Mouse (Mus musculus) midbrain, embryonic 11.5 days (tissue): Measurements from ENCODE around the gene B230104I21Rik. TPM values are rescaled to one million over a fixed set of nuclear protein-coding genes. Genes with fewer than 3 reads are reported as not detected.

Experiments
- ATAC-seq: fragments of 200-750 bp; cut with Nextera tagmentation; 2 replicates; pipeline ENCODE4 v1.8.0; 2017; ENCODE audit warnings: moderate TSS enrichment, moderate library complexity; ENCODE audit not compliant: low FRiP score
- DNase-seq: peaks from one replicate; pipeline ENCODE4 v3.0.0; 2015; ENCODE audit warnings: low spot score; ENCODE audit errors: missing footprints
- H3K27ac ChIP-seq: fragments of 300-500 bp; sonication (generic); 2 replicates; pipeline ENCODE4 v1.5.1; 2014; ENCODE audit warnings: low read depth, low read length
- H3K27me3 ChIP-seq: fragments of 300-500 bp; sonication (generic); 2 replicates; pipeline ENCODE4 v1.6.1; 2014; ENCODE audit warnings: mild to moderate bottlenecking, low read length, moderate library complexity, mixed read lengths; ENCODE audit not compliant: control insufficient read depth, insufficient read depth
- H3K36me3 ChIP-seq: fragments of 300-500 bp; sonication (generic); 2 replicates; pipeline ENCODE4 v1.6.1; 2014; ENCODE audit warnings: mild to moderate bottlenecking, low read length, moderate library complexity, mixed read lengths; ENCODE audit not compliant: control insufficient read depth, insufficient read depth
- H3K4me1 ChIP-seq: fragments of 300-500 bp; sonication (generic); 2 replicates; pipeline ENCODE4 v1.6.1; 2014; ENCODE audit warnings: low read length; ENCODE audit not compliant: control insufficient read depth, insufficient read depth
- H3K4me2 ChIP-seq: fragments of 300-500 bp; sonication (generic); 2 replicates; pipeline ENCODE4 v1.6.1; 2014; ENCODE audit warnings: mild to moderate bottlenecking, moderate library complexity
- H3K4me3 ChIP-seq: fragments of 300-500 bp; sonication (generic); 2 replicates; pipeline ENCODE4 v1.5.1; 2014; ENCODE audit warnings: low read depth, low read length
- H3K9ac ChIP-seq: fragments of 300-500 bp; sonication (generic); 2 replicates; pipeline ENCODE4 v1.6.1; 2014; ENCODE audit warnings: low read length
- H3K9me3 ChIP-seq: fragments of 300-500 bp; sonication (generic); 2 replicates; pipeline ENCODE4 v1.6.1; 2016; ENCODE audit warnings: low read length; ENCODE audit not compliant: control insufficient read depth
- WGBS: fragments of 180-500 bp; shearing (Covaris S2); extraction: QIAGEN DNeasy Blood & Tissue Kit; methylation state at CpG from one replicate; pipeline ENCODE4 v1.1.7; 2014; 5-methylcytosine and 5-hydroxymethylcytosine counted together
- polyA plus RNA-seq: library from polyadenylated mRNA; unstranded; fragments of >200 nt; fragmentation: Nextera tagmentation; extraction: Ambion mirVana; gene quantifications from 2 replicates; pipeline ENCODE4 v1.2.1, GENCODE M21; 2014

The B230104I21Rik gene
- polyA plus RNA-seq, 1 experiment from 2014 or later = not detected

- Histone ChIP-seq H3K4me2 (no peak overlapping the region), H3K4me1 (no peaks in the 10 kb centered on the region), H3K36me3 (no peaks in the 10 kb centered on the region), H3K9ac (no peak overlapping the region), H3K27ac (no peak overlapping the region), H3K9me3 (no peaks in the 10 kb centered on the region), H3K4me3 (no peak overlapping the region), H3K27me3 (no peaks in the 10 kb centered on the region)
- DNase-seq (peak; percentile 79), ATAC-seq (no peak)
- 78% methylated on average over 2 of the region's 2 CpGs for WGBS
Observed at GRCm38 (mm10) chr4:154312143-154312812, 23.6 kb upstream of the B230104I21Rik start.

- Histone ChIP-seq H3K4me3 (no peak overlapping the region), H3K4me2 (no peak overlapping the region), H3K9ac (no peak overlapping the region), H3K27me3 (no peaks in the 10 kb centered on the region), H3K27ac (no peak overlapping the region), H3K36me3 (no peaks in the 10 kb centered on the region), H3K9me3 (no peaks in the 10 kb centered on the region), H3K4me1 (no peaks in the 10 kb centered on the region)
- ATAC-seq (no peak), DNase-seq (peak; percentile 57)
- 64% methylated on average over 4 of the region's 4 CpGs for WGBS
Observed at GRCm38 (mm10) chr4:154312935-154313621, 22.8 kb upstream of the B230104I21Rik start.

- DNase-seq = peak; percentile 2
- Histone ChIP-seq H3K4me2 (no peak overlapping the region), H3K36me3 (no peaks in the 10 kb centered on the region), H3K4me1 (no peaks in the 10 kb centered on the region), H3K27ac (no peak overlapping the region), H3K9me3 (no peaks in the 10 kb centered on the region), H3K9ac (no peak overlapping the region), H3K4me3 (no peak overlapping the region), H3K27me3 (no peaks in the 10 kb centered on the region)
- no peak for ATAC-seq
- 85% methylated on average over 11 of the region's 11 CpGs for WGBS
Observed at GRCm38 (mm10) chr4:154313622-154313967, 22.3 kb upstream of the B230104I21Rik start.

DNA sequence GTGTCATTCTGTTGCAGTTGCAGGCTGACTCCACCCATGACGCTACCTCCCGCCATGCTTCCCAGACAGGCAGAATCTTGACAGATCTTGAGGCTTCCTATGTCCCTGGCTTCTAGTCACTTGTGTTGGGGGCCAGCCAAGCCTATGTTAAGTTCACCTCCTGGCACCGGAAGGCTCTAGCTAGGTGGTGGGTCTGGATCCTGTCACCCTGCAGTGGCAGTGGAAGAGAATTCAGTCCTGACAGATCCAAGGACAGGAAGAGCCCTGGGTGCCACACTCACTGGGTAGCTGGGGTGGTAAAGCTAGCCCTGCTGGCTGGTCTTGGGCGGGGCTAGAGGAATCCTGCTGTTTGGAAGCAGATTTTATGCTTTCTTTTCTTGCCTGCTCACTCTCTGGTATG, 10.5 kb upstream of the B230104I21Rik start:
- 66% methylated on average over 4 of the region's 4 CpGs for WGBS
- H3K36me3 ChIP-seq = no peaks in the 10 kb centered on the region

DNA sequence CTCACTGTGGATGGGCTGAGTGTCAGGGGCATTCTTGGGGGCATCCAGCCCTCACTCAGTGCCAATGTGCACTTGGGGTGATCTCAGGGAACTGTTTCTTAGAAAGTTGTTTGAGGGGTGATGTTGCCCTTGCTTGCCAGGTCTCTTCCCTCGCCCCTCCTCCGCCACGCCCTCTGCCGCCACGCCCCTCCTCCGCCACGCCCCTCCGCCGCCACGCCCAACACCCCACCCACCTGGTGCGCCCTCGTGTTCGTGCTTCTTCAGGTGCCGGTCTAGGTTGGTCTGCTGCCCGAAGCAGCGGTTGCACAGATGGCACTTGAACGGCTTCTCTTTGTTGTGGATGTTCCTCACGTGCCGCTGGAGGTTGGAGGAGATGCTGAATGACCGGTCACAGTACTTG, 7.5 kb upstream of the B230104I21Rik start:
- ATAC-seq (peak; percentile 46), DNase-seq (no peak)
- Histone ChIP-seq H3K36me3 (no peaks in the 10 kb centered on the region), H3K27me3 (no peaks in the 10 kb centered on the region; the same call in 1 of the 2 replicates), H3K4me3 (no peak overlapping the region), H3K9ac (no peak overlapping the region), H3K27ac (no peak overlapping the region), H3K4me2 (no peak overlapping the region), H3K4me1 (no peaks in the 10 kb centered on the region), H3K9me3 (no peaks in the 10 kb centered on the region)
- 3% methylated on average over 20 of the region's 20 CpGs for WGBS

More for the DNA sequence above, 10.5 kb upstream of the B230104I21Rik start:
- Histone ChIP-seq H3K4me3 (no peak overlapping the region), H3K4me2 (no peak overlapping the region), H3K9ac (no peak overlapping the region), H3K27ac (no peak overlapping the region), H3K4me1 (no peaks in the 10 kb centered on the region), H3K27me3 (no peaks in the 10 kb centered on the region; the same call in 1 of the 2 replicates), H3K9me3 (no peaks in the 10 kb centered on the region)
- DNase-seq (peak; percentile 66), ATAC-seq (no peak)

- Histone ChIP-seq H3K4me1 (no peaks in the 10 kb centered on the region), H3K4me2 (no peak overlapping the region), H3K9ac (no peak overlapping the region), H3K27me3 (no peaks in the 10 kb centered on the region; the same call in 1 of the 2 replicates), H3K9me3 (no peaks in the 10 kb centered on the region), H3K36me3 (no peaks in the 10 kb centered on the region), H3K27ac (no peak overlapping the region), H3K4me3 (no peak overlapping the region)
- ATAC-seq = peak; percentile 64
- 6% methylated on average over 6 of the region's 6 CpGs for WGBS
- peak; percentile 98 for DNase-seq
Observed at GRCm38 (mm10) chr4:154328836-154329235, 7.1 kb upstream of the B230104I21Rik start.

DNA sequence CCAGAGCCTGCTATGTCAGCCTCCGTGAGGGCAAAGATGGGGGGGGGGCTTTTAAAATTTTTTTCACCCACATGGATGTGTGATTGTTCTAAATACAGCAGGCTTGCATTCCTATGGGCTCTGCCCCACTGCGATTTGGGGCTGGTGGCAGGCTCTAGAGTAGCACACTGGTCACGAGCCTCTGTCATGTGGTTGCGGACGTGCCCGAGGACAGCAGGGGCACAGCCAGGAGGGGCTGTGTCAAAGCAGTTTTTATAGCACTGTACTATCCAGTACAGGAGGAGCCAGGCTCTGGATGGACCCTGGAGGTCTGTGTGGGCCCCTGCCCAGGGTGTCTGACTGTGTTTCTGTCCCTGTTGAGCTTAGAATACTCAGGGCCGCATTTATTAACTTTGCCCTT, 5.9 kb upstream of the B230104I21Rik start:
- H3K27me3 ChIP-seq = no peaks in the 10 kb centered on the region; the same call in 1 of the 2 replicates
- WGBS = 93% methylated on average over 7 of the region's 7 CpGs
- H3K36me3 ChIP-seq = no peaks in the 10 kb centered on the region
- no peak for DNase-seq
- H3K27ac ChIP-seq = no peak overlapping the region
- no peak overlapping the region for H3K4me2 ChIP-seq
- peaks cover 4% of the 10 kb centered on the region; the same call in 1 of the 2 replicates for H3K4me1 ChIP-seq
- no peak overlapping the region for H3K4me3 ChIP-seq
- no peak overlapping the region for H3K9ac ChIP-seq
- H3K9me3 ChIP-seq = no peaks in the 10 kb centered on the region
- ATAC-seq = no peak

DNA sequence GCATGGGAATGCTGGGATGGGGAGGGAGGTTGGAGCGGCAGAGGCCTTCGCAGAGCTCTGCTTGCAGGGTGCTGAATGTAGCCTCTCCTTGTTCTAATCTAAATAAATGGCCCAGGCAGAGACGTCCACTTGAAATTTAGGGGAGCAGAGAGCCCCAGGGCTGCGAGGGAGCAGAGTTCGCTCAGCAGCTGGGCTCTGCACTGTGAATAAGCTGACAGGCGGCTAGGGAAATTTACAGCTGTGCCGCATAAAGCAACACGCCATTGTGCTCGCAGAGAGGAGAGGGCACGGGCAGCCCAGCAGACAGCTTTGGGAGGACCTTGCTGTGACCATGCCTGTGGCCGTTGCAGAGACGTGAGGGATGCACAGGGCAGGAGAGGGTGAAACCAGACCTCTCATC, 4.7 kb upstream of the B230104I21Rik start:
- DNase-seq = no peak
- no peak overlapping the region for H3K27ac ChIP-seq

GRCm38 (mm10) chr4:154333300-154333699, 2.6 kb upstream of the B230104I21Rik start:
- H3K27me3 ChIP-seq = 0 out of 2 replicates have a peak, but pooled peaks cover 2% of the 10 kb centered on the region
- no peak overlapping the region for H3K4me3 ChIP-seq
- H3K4me2 ChIP-seq = no peak overlapping the region
- H3K27ac ChIP-seq = no peak overlapping the region
- no peaks in the 10 kb centered on the region for H3K36me3 ChIP-seq
- ATAC-seq (no peak), DNase-seq (no peak)
- 85% methylated on average over 8 of the region's 8 CpGs for WGBS
- H3K9me3 ChIP-seq = no peaks in the 10 kb centered on the region
- peaks cover 17% of the 10 kb centered on the region for H3K4me1 ChIP-seq
- H3K9ac ChIP-seq = no peak overlapping the region

More for the DNA sequence above, 4.7 kb upstream of the B230104I21Rik start:
- H3K4me3 ChIP-seq = no peak overlapping the region
- no peaks in the 10 kb centered on the region for H3K36me3 ChIP-seq
- H3K9me3 ChIP-seq = no peaks in the 10 kb centered on the region
- no peak for ATAC-seq
- H3K27me3 ChIP-seq = no peaks in the 10 kb centered on the region; the same call in 1 of the 2 replicates
- no peak overlapping the region for H3K4me2 ChIP-seq
- H3K9ac ChIP-seq = peak overlapping the region; percentile 30; the same call in 1 of the 2 replicates
- H3K4me1 ChIP-seq = peaks cover 8% of the 10 kb centered on the region; the same call in 1 of the 2 replicates
- WGBS = 49% methylated on average over 12 of the region's 12 CpGs
